Mouse (Mus musculus) embryonic facial prominence, embryonic 15.5 days (tissue): Measurements from ENCODE around the gene Trp63. TPM values are rescaled to one million over a fixed set of nuclear protein-coding genes. Genes with fewer than 3 reads are reported as not detected.

Source experiments
- ATAC-seq: fragments of 200-750 bp; cut with Nextera tagmentation; 2 replicates; pipeline ENCODE4 v1.8.0; 2017; ENCODE audit warnings: low read depth, moderate TSS enrichment; ENCODE audit not compliant: insufficient number of reproducible peaks, low FRiP score, low TSS enrichment
- H3K27ac ChIP-seq: fragments of 300-500 bp; sonication (generic); replicated peaks from 2 replicates; pipeline ENCODE4 v1.5.1; 2015; ENCODE audit warnings: mild to moderate bottlenecking, inconsistent platforms
- H3K27me3 ChIP-seq: fragments of 300-500 bp; sonication (generic); 2 replicates; pipeline ENCODE4 v1.6.1; 2015; ENCODE audit warnings: inconsistent platforms
- H3K36me3 ChIP-seq: fragments of 300-500 bp; sonication (generic); 2 replicates; pipeline ENCODE4 v1.6.1; 2015; ENCODE audit warnings: mild to moderate bottlenecking, inconsistent platforms
- H3K4me1 ChIP-seq: fragments of 300-500 bp; sonication (generic); 2 replicates; pipeline ENCODE4 v1.6.1; 2015; ENCODE audit warnings: inconsistent platforms
- H3K4me2 ChIP-seq: fragments of 300-500 bp; sonication (generic); replicated peaks from 2 replicates; pipeline ENCODE4 v1.6.1; 2015; ENCODE audit warnings: mild to moderate bottlenecking, inconsistent platforms
- H3K4me3 ChIP-seq: fragments of 300-500 bp; sonication (generic); replicated peaks from 2 replicates; pipeline ENCODE4 v1.5.1; 2015; ENCODE audit warnings: mild to moderate bottlenecking, inconsistent platforms
- H3K9ac ChIP-seq: fragments of 300-500 bp; sonication (generic); 2 replicates; pipeline ENCODE4 v1.6.1; 2015; ENCODE audit warnings: inconsistent platforms
- H3K9me3 ChIP-seq: fragments of 300-500 bp; sonication (generic); replicated peaks from 2 replicates; pipeline ENCODE4 v1.6.1; 2016; ENCODE audit warnings: inconsistent platforms
- WGBS: fragments of 180-500 bp; shearing (Covaris S2); methylation state at CpG from one replicate; pipeline ENCODE4 v1.1.7; 2015; 5-methylcytosine and 5-hydroxymethylcytosine counted together
- polyA plus RNA-seq: library from polyadenylated mRNA; unstranded; fragments of >200 nt; fragmentation: Nextera tagmentation; extraction: Ambion mirVana; gene quantifications from 2 replicates; pipeline ENCODE4 v1.2.1, GENCODE M21; 2015

Gene Trp63
- polyA plus RNA-seq, 1 experiment from 2014 or later = 74.6 TPM

DNA sequence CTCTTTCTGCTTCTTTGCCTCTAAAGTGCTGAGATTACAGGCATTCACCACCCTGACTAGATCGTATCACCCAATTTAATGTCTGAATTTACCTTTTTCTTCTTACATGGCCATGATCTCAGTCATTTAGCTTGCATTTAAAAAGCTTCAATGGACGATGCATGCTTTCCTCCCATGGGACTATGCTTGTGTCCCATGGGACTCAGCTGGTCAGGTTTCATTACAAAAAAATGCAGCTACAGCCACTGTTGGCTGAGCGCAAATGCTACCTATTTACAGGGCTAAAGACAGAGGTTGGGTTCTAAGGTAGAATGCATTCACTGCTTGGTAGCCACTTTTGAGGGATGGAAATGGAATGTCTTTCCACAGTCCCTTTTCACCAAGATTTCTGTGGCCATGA is 32.2 kb downstream of the Trp63 start:
- ATAC-seq = no peak
- WGBS = 77% methylated on average over 3 of the region's 3 CpGs
- H3K4me1 ChIP-seq = no peaks in the 10 kb centered on the region
- no peak overlapping the region for H3K4me2 ChIP-seq
- H3K27me3 ChIP-seq = no peaks in the 10 kb centered on the region
- no peaks in the 10 kb centered on the region for H3K9me3 ChIP-seq
- H3K36me3 ChIP-seq = no peaks in the 10 kb centered on the region
- H3K27ac ChIP-seq = no peak overlapping the region
- no peak overlapping the region for H3K9ac ChIP-seq
- no peak overlapping the region for H3K4me3 ChIP-seq

DNA sequence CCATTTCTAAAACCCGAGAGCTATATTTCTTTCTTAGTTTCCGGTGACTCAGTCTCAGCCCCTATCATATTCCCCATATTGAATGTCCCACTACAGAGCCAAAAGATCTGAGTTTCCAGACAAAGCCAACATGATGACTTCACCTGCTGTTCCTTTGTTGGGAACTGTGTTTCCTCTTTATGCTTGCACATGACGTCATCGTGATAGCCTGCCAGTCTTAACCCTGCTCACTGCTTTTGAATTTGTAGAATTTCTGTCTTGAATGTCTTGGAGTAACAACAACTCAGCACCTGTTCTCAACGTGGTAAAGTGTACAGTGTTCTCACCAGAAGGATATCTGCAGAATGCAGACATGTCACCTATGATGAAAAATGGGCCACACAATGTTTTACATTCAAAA is 39.6 kb downstream of the Trp63 start:
- ATAC-seq = no peak; the same call in 1 of the 2 replicates
- 70% methylated on average over 5 of the region's 5 CpGs for WGBS
- no peaks in the 10 kb centered on the region for H3K27me3 ChIP-seq
- no peak overlapping the region for H3K27ac ChIP-seq
- no peaks in the 10 kb centered on the region for H3K9me3 ChIP-seq
- no peaks in the 10 kb centered on the region for H3K36me3 ChIP-seq
- no peak overlapping the region for H3K4me2 ChIP-seq
- H3K9ac ChIP-seq = no peak overlapping the region
- no peak overlapping the region for H3K4me3 ChIP-seq
- no peaks in the 10 kb centered on the region for H3K4me1 ChIP-seq

DNA sequence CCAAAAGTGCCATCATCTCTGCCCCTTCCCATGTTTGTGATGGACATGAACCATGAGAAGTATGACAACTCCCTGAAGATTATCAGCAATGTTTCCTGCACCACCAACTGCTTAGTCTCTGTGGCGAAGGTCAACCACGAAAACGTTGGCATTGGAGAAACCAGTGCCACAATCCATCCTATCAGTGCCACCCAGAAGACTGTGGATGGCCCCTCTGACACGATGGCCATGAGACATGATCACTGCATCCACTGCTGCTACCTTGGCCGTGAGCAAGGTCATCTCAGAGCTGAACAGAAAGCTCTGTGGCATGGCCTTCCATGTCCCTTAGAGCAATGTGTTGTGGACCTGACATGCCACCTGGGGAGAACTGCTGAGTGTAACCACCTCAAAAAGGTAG is 43.4 kb downstream of the Trp63 start:
- no peaks in the 10 kb centered on the region for H3K36me3 ChIP-seq
- H3K4me3 ChIP-seq = no peak overlapping the region
- no peaks in the 10 kb centered on the region for H3K4me1 ChIP-seq
- no peaks in the 10 kb centered on the region for H3K9me3 ChIP-seq
- H3K27ac ChIP-seq = no peak overlapping the region
- no peak overlapping the region for H3K9ac ChIP-seq
- H3K4me2 ChIP-seq = no peak overlapping the region
- WGBS = 91% methylated on average over 5 of the region's 5 CpGs
- no peaks in the 10 kb centered on the region for H3K27me3 ChIP-seq
- no peak for ATAC-seq

DNA sequence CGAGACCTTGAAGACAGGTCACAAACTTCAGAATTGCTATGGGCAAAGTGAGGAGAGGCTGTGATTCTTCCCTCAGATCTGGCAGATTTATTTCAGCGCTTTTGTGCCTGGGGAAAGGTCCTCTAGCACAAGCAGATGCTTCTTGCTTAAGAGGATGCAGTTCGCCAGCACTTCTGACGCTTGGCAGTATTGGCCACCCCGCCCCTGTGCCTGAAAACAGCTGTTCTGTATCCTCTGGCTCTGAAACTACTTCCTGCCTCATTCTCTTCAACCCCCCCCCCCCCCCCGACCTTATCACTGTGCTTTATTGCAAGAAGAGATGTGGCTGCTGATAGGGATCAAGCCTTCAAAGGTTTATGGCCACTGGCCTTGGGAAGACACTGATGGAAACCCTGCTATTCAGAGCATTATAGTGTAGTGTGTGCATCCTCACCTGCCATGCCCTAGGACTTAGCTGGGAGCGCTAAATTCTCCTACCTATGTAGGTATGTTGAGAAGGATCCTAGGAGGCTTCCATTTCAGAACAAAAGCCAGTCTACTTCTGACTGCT is 44.5 kb downstream of the Trp63 start:
- H3K4me2 ChIP-seq = no peak overlapping the region
- H3K9me3 ChIP-seq = no peaks in the 10 kb centered on the region
- no peaks in the 10 kb centered on the region for H3K4me1 ChIP-seq
- WGBS = 42% methylated on average over 7 of the region's 7 CpGs
- H3K36me3 ChIP-seq = no peaks in the 10 kb centered on the region
- no peak overlapping the region for H3K27ac ChIP-seq
- ATAC-seq = no peak
- H3K4me3 ChIP-seq = no peak overlapping the region
- no peaks in the 10 kb centered on the region for H3K27me3 ChIP-seq
- no peak overlapping the region for H3K9ac ChIP-seq

DNA sequence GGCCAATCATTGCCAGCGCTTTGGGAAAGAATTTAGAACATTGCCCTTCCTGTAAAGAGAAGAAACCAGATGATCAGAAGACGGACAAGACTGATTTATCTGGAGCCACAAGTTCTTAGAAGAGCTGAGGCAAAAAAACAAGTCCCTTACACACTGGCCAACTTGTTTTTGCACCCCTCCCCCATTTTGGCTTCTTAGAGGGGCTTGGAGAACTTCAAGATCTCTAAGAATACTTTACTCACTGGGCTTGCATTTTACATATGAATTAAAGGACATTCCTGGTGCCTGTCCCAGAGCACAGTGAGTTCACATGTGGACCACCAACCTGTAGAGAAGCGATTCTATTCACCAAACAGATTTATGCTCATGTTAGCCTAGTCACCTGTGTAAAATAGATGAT is 53.3 kb downstream of the Trp63 start:
- H3K4me3 ChIP-seq = no peak overlapping the region
- no peak overlapping the region for H3K9ac ChIP-seq
- H3K27me3 ChIP-seq = no peaks in the 10 kb centered on the region
- no peak for ATAC-seq
- 63% methylated on average over 3 of the region's 3 CpGs for WGBS
- H3K36me3 ChIP-seq = no peaks in the 10 kb centered on the region
- no peaks in the 10 kb centered on the region for H3K9me3 ChIP-seq
- H3K27ac ChIP-seq = no peak overlapping the region
- H3K4me1 ChIP-seq = no peaks in the 10 kb centered on the region
- H3K4me2 ChIP-seq = no peak overlapping the region

DNA sequence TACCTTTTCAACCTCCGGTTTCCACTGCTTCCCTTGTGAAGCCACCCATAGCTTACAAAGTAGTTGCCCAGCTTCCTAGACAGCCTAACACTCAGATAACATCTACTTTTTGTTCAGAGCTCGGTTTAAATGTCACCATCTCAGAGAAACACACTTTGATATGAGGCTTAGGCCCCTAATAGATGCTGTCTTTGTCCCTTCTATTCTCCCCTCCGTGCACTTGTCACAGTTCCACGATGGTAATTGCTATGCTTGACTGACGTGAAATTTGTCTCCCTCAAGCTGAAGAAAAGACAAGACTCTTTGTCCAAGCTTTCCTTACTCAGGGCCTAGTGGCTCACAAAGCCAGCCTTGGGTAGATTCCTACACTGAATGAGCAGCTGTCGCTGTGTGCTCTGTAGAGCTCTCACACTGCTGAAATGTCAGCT is 54.1 kb downstream of the Trp63 start:
- H3K4me1 ChIP-seq = no peaks in the 10 kb centered on the region
- H3K27ac ChIP-seq = no peak overlapping the region
- no peak overlapping the region for H3K4me2 ChIP-seq
- no peak overlapping the region for H3K4me3 ChIP-seq
- ATAC-seq = no peak
- H3K27me3 ChIP-seq = no peaks in the 10 kb centered on the region
- no peaks in the 10 kb centered on the region for H3K36me3 ChIP-seq
- WGBS = 27% methylated on average over 6 of the region's 6 CpGs
- H3K9me3 ChIP-seq = no peaks in the 10 kb centered on the region
- H3K9ac ChIP-seq = no peak overlapping the region

DNA sequence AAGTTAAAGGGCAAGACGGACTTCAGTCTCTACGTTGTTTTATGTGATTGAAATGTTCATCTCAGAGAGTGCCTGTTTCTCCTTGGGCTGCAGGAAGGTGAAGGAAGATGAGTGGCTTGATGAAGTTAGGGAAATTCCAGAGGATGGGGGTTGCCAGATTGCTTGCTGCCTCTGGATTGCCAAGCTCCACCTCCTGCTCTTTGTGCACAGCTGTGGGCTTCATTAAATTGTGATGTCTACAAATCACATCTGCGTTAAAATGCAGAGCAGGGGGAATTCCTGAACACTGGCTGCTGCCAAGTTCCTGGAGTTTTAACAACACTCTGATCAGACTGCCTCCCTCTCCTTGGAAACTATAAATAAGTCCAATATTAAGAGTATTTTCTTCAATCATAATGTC is 63.2 kb downstream of the Trp63 start:
- H3K36me3 ChIP-seq = no peaks in the 10 kb centered on the region
- no peak overlapping the region; the same call in 1 of the 2 replicates for H3K27ac ChIP-seq
- no peaks in the 10 kb centered on the region for H3K9me3 ChIP-seq
- no peak overlapping the region for H3K4me3 ChIP-seq
- H3K4me1 ChIP-seq = 0 out of 2 replicates have a peak, but pooled peaks cover 4% of the 10 kb centered on the region
- no peaks in the 10 kb centered on the region for H3K27me3 ChIP-seq
- 12% methylated on average over 3 of the region's 3 CpGs for WGBS
- H3K4me2 ChIP-seq = 0 out of 2 replicates have a peak overlapping the region, but pooled peaks have one; percentile 15
- no peak overlapping the region for H3K9ac ChIP-seq
- no peak for ATAC-seq

DNA sequence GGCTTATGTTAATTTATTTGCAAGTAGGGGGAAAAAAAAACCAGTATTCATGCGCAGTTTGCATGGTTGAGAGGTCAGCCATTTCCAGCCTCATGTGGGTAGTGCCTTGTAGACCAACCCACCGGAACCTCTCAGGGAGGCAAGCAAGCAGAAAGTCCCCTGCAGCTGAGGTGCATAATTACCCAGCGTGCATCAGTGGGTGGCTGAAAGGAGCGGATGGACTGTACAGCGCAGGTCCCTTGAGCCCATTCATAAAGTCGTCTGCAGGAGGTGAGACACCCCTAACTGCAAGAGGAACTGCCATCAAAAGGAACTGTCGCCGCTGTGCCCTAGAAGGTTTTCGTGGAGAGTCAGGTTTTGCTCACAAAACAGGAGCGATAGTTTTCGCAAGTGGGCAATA is 68.3 kb downstream of the Trp63 start:
- no peak overlapping the region for H3K27ac ChIP-seq
- WGBS = 83% methylated on average over 11 of the region's 11 CpGs
- no peaks in the 10 kb centered on the region for H3K27me3 ChIP-seq
- H3K4me1 ChIP-seq = 0 out of 2 replicates have a peak, but pooled peaks cover 2% of the 10 kb centered on the region
- H3K9ac ChIP-seq = no peak overlapping the region
- no peak overlapping the region for H3K4me2 ChIP-seq
- H3K36me3 ChIP-seq = no peaks in the 10 kb centered on the region
- H3K4me3 ChIP-seq = no peak overlapping the region
- H3K9me3 ChIP-seq = no peaks in the 10 kb centered on the region
- ATAC-seq = no peak

DNA sequence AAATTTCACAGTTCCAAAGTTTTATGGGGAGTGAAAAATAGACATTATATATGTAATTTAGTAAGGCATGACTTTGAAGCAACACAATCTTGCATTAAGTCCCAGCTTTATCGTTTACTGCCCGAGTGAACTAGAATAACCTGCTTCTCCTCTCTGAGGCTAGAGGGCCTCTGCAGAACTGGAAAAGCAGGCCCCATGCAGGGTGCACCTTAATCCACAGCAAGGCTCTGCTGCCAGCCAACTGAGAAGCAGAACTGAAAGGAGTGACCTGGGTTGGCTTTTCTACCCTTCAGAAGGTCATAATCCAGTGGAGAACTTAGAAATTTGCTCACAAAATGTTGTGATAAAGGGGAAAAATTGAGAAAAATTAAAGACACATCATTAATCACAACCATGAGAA is 74.5 kb downstream of the Trp63 start:
- no peak for ATAC-seq
- H3K27me3 ChIP-seq = no peaks in the 10 kb centered on the region
- no peaks in the 10 kb centered on the region for H3K9me3 ChIP-seq
- no peak overlapping the region for H3K9ac ChIP-seq
- H3K4me3 ChIP-seq = no peak overlapping the region
- H3K36me3 ChIP-seq = no peaks in the 10 kb centered on the region
- 76% methylated on average over 2 of the region's 2 CpGs for WGBS
- no peak overlapping the region for H3K27ac ChIP-seq
- H3K4me2 ChIP-seq = no peak overlapping the region
- H3K4me1 ChIP-seq = no peaks in the 10 kb centered on the region

DNA sequence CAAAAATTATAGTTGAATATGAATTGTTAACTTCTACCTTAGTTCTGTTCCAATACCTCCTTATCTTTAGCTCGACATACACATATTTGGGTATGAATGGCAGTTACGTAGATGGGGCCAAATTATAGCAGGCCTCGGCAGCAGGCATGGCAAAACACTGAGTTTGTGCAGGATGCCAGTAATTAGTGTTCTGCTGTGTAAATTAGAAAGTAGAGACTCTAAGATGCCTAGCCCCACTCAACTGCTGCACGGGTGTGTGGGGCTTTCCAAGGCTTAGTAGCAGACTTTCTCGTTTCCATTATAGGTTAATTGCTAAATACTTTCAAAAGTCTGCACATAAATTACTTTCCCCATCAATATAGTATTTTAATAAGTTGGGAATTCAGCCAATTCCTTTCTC is 82.0 kb downstream of the Trp63 start:
- Histone ChIP-seq H3K27ac (no peak overlapping the region), H3K4me3 (no peak overlapping the region), H3K36me3 (no peaks in the 10 kb centered on the region), H3K9me3 (no peaks in the 10 kb centered on the region), H3K4me2 (no peak overlapping the region), H3K4me1 (no peaks in the 10 kb centered on the region), H3K9ac (no peak overlapping the region), H3K27me3 (no peaks in the 10 kb centered on the region)
- ATAC-seq = no peak
- WGBS = 55% methylated on average over 5 of the region's 5 CpGs

DNA sequence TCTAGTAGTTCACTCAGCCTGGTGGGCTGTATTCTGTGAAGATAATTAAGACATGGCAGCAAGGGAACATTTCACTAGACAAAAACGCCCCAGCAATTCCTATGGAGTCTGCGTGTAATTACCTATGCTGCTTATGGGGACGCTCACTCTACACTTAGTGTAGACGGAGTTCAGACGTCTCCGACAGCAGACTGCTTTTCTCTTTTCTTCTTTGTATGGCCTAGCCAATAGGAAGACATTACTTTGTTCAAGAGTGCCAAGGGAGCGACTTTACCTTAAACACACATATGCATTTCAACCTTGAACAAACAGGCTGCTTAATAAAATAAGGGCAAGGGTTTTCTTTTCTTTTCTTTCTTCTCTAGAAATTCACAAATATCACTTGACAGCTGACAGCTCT is 91.0 kb downstream of the Trp63 start:
- no peaks in the 10 kb centered on the region for H3K9me3 ChIP-seq
- H3K9ac ChIP-seq = no peak overlapping the region
- no peak overlapping the region for H3K27ac ChIP-seq
- H3K27me3 ChIP-seq = no peaks in the 10 kb centered on the region
- 38% methylated on average over 7 of the region's 7 CpGs for WGBS
- no peaks in the 10 kb centered on the region for H3K4me1 ChIP-seq
- H3K4me3 ChIP-seq = no peak overlapping the region
- H3K36me3 ChIP-seq = no peaks in the 10 kb centered on the region
- H3K4me2 ChIP-seq = no peak overlapping the region
- no peak for ATAC-seq

DNA sequence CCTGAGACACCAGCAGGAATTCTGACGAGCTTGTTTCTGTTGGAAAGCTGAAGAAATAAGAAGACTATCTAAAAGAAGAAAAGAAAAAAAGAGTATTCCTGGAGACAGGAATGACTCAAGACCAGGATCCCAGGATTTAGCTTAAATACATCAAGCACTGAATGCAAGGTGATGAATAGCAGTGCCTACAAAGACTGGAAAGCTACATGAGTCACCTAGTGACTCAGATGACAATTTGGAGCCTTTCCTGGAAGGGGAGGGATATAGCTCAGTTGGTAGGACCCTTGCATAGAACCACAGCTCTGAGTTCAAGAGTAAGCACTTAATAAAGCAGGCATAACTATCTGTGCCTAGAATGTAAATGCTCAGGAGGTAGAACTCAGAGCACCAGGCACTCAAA is 93.9 kb downstream of the Trp63 start:
- Histone ChIP-seq H3K4me3 (no peak overlapping the region), H3K27me3 (no peaks in the 10 kb centered on the region), H3K9me3 (no peaks in the 10 kb centered on the region), H3K4me2 (no peak overlapping the region), H3K9ac (no peak overlapping the region), H3K4me1 (no peaks in the 10 kb centered on the region), H3K27ac (no peak overlapping the region), H3K36me3 (no peaks in the 10 kb centered on the region)
- ATAC-seq = no peak
- WGBS = 67% methylated on average over 1 of the region's 1 CpGs
